Mouse (Mus musculus) heart, adult 11 months (tissue): ENCODE results near the gene Nono.

ENCODE experiments used
- DNase-seq: peaks from one replicate; pipeline ENCODE4 v3.0.0; 2022

Nono gene

GRCm38 (mm10) chrX:101429142-101429949, at the start of gene Nono:
TSS of gene Nono (plus strand) at chrX:101429318.
- peak; percentile 99 for DNase-seq

- DNase-seq, result no peak
These were observed 49.4 kb upstream of the Nono start for GRCm38 (mm10) chrX:101379744-101380143.

- DNase-seq, result peak; percentile 18
These were observed 45.7 kb upstream of the Nono start for GRCm38 (mm10) chrX:101383455-101383854.

GRCm38 (mm10) chrX:101384439-101385137, 44.5 kb upstream of the Nono start:
- peak; percentile 43 for DNase-seq

DNA sequence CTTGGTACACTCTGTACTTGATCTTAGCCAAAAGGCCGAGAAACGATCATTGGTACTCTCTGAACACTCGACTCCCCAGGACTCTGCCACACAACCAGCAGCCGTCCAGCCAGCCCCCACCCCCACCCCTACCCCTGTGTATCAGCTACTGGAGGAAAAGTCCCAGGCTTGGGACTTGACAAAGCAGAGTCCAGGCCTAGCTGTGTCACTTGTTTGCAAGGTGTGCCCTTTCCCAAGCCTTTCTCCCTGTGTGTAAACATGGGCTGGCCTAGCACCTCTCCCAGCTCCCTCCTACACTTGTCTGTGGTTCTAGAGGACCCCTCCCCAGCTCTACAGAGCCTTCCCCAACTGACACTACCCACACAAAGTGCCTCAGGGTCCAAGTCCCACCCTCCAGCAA, 42.9 kb upstream of the Nono start:
- DNase-seq, result peak; percentile 24

GRCm38 (mm10) chrX:101388866-101389537, 40.1 kb upstream of the Nono start:
- peak; percentile 50 for DNase-seq

DNA sequence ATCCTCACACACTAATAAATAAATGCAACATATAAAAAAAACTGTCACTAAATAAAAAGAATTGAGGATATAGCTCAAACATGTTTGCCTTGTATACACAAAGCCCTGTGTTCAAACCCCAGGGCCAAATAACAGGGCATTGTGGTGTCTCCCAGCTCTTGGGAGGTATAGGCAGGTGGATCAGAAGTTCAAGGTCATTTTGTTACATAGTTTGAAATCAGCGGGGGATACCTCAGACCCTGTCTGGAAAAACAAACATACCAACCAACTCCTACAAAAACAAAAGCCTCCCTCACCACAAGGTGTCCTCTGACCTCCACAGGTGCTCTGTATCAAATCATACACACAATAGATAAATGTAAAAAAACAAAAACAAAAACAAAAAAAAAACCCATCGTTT, 34.8 kb upstream of the Nono start:
- peak; percentile 11 for DNase-seq

DNA sequence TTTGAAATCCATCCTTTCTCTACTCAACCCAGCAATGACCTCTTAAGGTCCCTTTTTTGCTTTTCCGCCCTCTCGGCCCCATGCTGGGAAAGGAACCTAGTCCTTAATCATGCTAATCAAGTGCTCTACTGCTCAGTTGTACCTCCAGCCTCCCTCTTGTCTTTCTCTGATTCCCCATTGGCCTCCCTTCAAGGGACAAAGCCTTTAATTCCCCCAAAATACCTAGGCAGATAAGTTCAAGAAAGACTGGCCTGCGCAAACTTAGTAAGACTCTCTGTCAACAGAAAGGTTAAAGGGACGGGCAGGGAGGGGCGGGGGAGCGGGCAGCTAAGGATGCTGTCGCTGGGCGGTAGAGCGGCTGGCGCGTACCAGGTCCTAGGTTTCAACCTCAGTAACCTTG, 32.7 kb upstream of the Nono start:
- peak; percentile 28 for DNase-seq

DNA sequence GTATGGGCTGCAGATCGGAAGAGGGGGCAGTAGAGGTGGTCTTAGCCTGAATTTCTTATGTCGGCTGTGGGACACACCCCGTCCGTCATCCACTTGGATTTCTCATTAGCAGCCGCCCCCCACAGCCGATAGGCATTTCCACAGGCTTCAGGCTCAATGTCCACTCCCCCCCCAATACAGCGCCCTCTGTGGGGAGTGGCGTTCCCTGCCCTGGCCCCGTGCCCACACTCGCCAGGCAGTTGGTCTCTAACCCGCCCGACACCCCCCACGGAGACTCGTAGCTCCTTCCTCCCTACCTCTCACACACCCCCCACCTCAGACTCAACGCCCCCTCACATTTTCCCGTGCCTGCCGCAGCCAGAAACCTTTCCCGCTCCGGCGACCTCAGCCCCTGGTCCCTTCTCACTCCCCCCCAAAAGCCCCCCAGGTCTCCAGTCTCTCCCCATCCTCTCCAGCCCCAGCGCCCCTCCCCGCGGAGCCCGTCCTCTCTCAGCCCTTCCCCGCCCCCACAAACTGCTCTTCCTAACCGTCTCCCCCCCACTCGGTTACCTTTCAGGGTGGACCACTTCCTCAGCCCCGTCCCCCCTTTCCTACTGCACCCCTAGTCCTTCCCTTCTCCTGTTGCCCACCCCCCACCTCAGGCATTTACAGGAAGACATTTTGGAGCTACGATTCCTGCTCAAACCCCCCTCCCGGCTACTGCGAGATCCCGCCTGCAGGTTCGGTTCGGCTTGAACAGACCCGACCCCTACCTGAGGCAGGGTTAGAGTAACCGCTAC, 10.0 kb upstream of the Nono start:
- DNase-seq, result peak; percentile 94

- peak; percentile 99 for DNase-seq
These were observed 9.1 kb upstream of the Nono start for GRCm38 (mm10) chrX:101419725-101420699.

- no peak for DNase-seq
These were observed 8.4 kb upstream of the Nono start, which contains the start of gene Zmym3 for GRCm38 (mm10) chrX:101420700-101421095. TSS of gene Zmym3 (minus strand) at chrX:101420849.

- DNase-seq, result peak; percentile 2
These were observed 5.7 kb upstream of the Nono start for GRCm38 (mm10) chrX:101423462-101423861.

- peak; percentile 70 for DNase-seq
These were observed 1.3 kb upstream of the Nono start for GRCm38 (mm10) chrX:101427774-101428173.

DNA sequence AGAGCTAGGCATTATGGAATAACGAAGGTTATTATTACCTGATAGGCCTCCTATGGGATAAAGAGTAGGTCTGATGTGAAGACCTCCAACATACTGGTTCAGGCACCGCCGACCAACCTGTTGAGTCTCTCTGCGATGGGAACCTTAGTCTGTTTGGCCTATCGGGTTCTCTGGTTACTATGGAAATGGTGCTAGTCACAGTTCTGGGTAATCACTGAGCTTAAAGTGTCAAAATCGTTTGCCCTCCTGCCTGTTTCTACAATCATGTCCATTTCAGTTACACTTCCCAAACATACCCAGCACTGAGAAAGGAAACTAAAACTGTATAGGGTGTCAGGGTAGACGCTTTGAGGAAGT, 355 bp upstream of the Nono start:
- peak; percentile 87 for DNase-seq

- DNase-seq, result no peak
These were observed 858 bp downstream of the Nono start for GRCm38 (mm10) chrX:101429976-101430375.

GRCm38 (mm10) chrX:101448886-101449475, 19.9 kb downstream of the Nono start, which contains the start of gene Itgb1bp2:
TSS of gene Itgb1bp2 (plus strand) at chrX:101449088.
- peak; percentile 94 for DNase-seq

GRCm38 (mm10) chrX:101451147-101451546, 22.0 kb downstream of the Nono start:
- no peak for DNase-seq

DNA sequence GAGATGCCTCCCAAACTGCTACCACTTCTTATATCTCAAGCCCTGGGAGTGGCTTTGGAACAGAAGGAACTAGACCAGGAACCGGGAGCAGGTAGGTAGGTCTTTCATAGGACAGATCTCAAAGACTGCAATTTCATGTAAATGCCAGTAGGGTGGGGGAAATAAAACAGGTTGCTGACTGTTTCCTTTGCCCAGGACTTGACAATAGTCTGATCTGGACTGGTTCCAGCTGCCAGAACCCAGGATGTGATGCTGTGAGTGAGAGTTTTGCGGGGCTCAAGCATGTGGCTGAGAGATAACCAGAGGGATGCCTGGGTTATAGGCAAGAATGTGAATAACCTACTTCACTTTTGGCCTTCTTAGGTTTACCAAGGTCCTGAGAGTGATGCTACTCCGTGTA, 22.5 kb downstream of the Nono start:
- DNase-seq, result no peak

DNA sequence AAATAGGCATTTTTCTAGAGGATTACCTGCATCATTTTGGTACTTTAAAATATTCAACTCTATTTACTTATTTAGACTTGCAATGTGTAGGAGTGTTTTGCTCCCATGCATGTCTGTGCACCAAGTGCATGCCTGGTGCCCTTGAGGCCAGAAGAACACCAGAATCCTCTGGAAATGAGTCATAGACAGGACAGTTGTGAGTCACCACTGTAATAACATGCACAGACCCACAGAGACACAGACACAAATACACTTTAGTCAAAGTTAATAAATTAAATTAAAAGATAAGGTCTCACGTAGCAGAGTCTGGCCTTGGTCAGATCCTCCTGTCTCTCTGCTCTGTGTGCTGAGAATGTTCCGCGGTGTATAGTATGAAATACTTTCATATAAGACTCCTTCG, 43.1 kb downstream of the Nono start:
- DNase-seq, result no peak

DNA sequence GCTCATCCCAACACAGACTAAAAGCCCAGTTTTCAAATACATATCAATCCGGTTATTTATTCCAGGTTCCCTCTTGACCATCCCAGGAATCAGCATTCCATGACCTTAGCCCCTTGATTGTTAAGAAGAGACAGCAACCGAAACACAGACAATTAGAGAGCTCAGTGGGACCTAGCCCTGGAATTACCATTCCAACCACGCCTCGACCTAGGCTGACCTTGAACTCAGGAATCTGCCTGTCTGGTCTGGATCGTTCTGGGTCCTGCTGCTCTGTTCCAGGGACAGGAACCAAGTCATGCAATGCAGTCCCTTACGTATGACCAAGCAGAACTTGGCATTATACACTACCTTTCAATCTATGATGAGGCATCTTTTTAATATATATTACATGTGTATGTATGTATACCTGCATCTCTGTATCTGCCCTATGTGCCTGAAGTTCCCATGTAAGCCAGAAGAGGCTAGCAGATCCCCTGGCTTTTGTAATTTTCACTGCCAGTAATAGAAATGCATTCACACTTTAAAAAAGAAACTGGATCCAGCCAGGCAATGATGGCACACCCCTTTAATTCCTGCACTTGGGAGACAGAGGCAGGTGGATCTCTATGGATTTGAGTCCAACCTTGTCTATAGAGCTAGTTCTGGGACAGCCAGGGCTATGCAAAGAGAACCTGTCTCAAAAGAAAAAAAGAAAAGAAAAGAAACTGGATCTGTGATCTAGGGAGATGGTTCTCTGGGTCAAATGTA, 52.7 kb downstream of the Nono start:
- no peak for DNase-seq
